Mouse (Mus musculus): ENCODE data around the gene Pnp2.

DNA sequence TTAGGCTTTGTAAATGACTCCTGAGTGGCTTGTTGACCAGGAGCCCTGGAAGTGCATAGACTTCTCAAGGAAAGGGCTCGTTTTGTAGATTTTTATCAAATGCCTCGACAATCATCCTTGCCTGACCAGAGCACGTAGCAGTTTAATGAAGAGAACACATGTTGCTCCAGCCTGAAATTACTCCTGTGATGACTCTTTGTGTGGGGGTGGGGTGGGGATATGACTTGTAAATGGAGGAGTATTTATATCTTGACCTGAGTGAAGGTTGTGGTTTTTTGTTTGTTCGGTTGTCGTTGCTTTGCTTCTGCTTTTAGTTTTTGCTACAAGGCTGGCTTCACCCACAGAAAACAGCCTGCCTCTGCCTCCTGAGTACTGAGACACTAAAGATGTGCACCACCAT, 26.0 kb downstream of the Pnp2 start:
- TF ChIP-seq GATA1 (IDR thresholded peaks at IDR 0.05; ENCODE audit: low read length) = no peak
- TF ChIP-seq TAL1 (IDR thresholded peaks at IDR 0.05; ENCODE audit: low read length) = no peak
